Mouse (Mus musculus): ENCODE results near the gene 1700092M07Rik. TPM values are rescaled to one million over a fixed set of nuclear protein-coding genes. Genes with fewer than 3 reads are reported as not detected.
"Not testable (repeated sequence)": the region's sequence is repeated elsewhere in the genome, so short reads cannot be mapped to it uniquely, and the experiment has no call there.

1700092M07Rik gene
- polyA plus RNA-seq, 1 experiment from 2014 or later = 2.8 TPM

DNA sequence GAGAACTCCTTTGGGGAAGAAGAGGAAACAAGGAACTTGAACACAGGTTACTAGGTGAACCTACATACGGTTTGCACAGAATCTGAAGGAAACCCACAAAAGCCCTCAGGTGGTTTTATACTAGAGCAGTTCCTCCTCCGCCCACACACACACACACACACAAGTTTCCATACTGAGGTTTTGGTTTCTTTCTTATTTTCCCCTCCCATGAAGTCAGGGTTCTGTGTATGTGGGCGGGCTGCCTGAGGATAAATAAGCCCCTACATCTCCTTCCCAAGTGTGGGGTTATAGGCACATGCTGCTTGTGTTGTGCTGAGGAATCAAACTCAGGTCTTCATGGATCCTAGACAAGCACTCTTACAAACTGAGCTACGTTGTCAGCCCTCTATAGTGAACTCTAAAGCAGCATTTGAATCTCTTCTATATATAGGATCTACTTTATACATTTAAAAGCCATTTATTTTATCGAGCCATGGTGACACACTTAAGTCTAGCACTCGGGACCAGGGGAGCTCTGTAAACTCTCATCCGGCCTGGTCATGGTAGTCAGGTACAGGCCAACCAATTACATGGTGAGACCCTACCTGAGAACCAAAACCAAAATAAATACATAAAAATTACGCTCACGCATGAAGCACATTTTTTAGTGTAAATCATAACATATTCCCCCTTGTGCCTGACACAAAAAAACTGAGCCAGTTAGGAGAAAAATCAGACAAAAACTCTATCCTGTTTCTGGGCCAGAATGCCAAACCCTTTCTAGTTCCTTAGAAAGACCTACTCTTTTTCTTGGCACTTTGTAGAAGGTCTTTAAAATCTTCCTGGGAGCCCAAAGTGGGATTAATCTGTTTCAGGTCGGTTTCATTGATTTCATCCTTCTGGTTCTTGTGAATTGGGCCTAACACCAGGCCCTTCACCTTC lies 28.3 kb upstream of the 1700092M07Rik start:
- no peaks in the 10 kb centered on the region for H3K27me3 ChIP-seq (ENCODE audit: insufficient read depth, poor library complexity, severe bottlenecking)
- peak overlapping the region; percentile 86 for H3K4me3 ChIP-seq
- DNase-seq (ENCODE audit: low spot score) = no peak
- peaks cover 33% of the 10 kb centered on the region for H3K4me1 ChIP-seq (replicated peaks)
- H3K9me3 ChIP-seq = no peaks in the 10 kb centered on the region
- peak overlapping the region; percentile 96 for H3K27ac ChIP-seq
- WGBS = 71% methylated on average over 10 of the region's 10 CpGs
- peaks cover 50% of the 10 kb centered on the region for H3K36me3 ChIP-seq

- Histone ChIP-seq H3K4me1 (replicated peaks) (peaks cover 33% of the 10 kb centered on the region), H3K27me3 (ENCODE audit: insufficient read depth, poor library complexity, severe bottlenecking) (no peaks in the 10 kb centered on the region), H3K9me3 (no peaks in the 10 kb centered on the region), H3K4me3 (peak overlapping the region; percentile 86), H3K27ac (peak overlapping the region; percentile 96), H3K36me3 (peaks cover 43% of the 10 kb centered on the region)
- peak; percentile 88 for DNase-seq (ENCODE audit: low spot score)
- under 1% methylated on average over 13 of the region's 13 CpGs for WGBS
Measured at GRCm38 (mm10) chr19:8712870-8713305, 27.6 kb upstream of the 1700092M07Rik start.

DNA sequence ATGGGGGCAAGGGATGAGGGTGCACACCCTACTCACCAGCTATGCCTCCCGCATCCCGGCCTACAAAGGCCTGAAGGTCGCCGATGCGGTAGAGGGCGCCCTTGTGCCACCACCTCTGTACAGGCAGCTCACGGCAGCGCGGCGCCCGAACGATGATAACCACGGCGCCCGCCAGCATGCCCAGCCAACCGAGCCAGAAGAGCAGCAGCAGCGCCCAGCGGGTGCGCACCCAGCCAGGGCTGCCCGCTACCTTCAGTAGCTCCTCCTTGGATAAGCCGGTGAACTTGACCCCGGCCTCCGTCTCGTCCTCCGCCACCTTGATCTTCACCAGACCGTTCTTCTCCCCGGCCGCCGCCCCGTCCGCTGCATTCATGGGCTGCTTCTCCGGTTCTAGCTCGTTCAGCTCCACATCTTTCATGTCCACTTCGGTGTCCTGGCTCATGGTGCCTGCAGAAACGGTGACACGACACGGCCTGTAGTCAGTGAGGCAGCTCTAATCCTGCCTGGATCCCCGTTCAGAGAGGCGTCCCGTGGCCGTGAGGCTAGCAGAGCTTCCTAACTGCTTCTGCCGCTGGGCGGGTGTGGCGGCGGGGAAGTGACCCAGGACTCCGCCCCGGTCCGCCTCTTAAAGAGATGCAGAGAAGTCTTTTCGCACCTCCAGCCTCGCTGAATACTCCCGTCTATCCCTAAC lies 27.1 kb upstream of the 1700092M07Rik start:
- no peaks in the 10 kb centered on the region for H3K27me3 ChIP-seq (ENCODE audit: insufficient read depth, poor library complexity, severe bottlenecking)
- H3K36me3 ChIP-seq = peaks cover 37% of the 10 kb centered on the region
- H3K9me3 ChIP-seq = no peaks in the 10 kb centered on the region
- under 1% methylated on average over 51 of the region's 51 CpGs for WGBS
- DNase-seq (ENCODE audit: low spot score) = peak; percentile 91
- peaks cover 33% of the 10 kb centered on the region for H3K4me1 ChIP-seq (replicated peaks)
- H3K4me3 ChIP-seq = peak overlapping the region; percentile 86
- H3K27ac ChIP-seq = peak overlapping the region; percentile 96

- H3K4me1 ChIP-seq (replicated peaks) = peaks cover 33% of the 10 kb centered on the region
- H3K9me3 ChIP-seq = no peaks in the 10 kb centered on the region
- H3K27ac ChIP-seq = peak overlapping the region; percentile 96
- 11% methylated on average over 13 of the region's 13 CpGs for WGBS
- no peaks in the 10 kb centered on the region for H3K27me3 ChIP-seq (ENCODE audit: insufficient read depth, poor library complexity, severe bottlenecking)
- peak overlapping the region; percentile 86 for H3K4me3 ChIP-seq
- peaks cover 30% of the 10 kb centered on the region for H3K36me3 ChIP-seq
- no peak for DNase-seq (ENCODE audit: low spot score)
Measured at GRCm38 (mm10) chr19:8713997-8714652, 26.4 kb upstream of the 1700092M07Rik start.

DNA sequence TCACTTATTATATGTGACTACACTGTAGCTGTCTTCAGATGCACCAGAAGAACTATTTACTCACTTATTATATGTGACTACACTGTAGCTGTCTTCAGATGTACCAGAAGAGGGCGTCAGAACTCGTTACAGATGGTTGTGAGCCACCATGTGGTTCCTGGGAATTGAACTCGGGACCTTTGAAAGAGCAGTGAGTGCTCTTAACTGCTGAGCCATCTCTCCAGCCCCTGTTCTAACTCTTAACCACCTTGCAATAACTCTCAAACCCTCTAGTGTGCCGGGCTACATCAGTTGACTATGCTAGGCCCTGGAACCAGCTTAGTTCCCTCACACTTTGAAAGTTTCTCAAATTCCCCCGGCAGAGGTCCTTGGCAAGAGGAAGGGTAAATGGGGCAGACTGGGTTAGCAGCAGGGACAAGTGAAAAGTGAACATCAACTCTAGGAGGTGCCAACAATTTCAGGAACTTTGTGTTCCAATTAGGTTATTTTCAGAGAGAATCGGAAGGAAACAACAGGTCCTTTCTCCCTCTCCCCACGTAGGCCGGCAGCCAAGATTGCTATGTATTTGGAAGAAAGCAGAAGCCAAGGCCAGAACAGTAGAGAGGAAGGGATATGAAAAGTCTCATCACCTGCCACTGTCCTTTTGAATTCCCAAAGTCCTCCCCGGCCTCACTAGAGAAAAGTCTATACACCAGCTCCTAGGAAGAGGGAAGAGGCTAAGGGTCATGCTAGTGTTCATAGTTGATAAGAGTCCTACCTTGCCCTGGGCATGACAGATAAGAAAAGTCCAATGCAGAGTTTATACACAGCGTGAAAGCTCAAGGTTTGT lies 25.7 kb upstream of the 1700092M07Rik start:
- DNase-seq (ENCODE audit: low spot score) = no peak
- no peaks in the 10 kb centered on the region for H3K27me3 ChIP-seq (ENCODE audit: insufficient read depth, poor library complexity, severe bottlenecking)
- peaks cover 33% of the 10 kb centered on the region for H3K4me1 ChIP-seq (replicated peaks)
- no peak overlapping the region for H3K27ac ChIP-seq
- WGBS = 78% methylated on average over 10 of the region's 10 CpGs
- H3K9me3 ChIP-seq = no peaks in the 10 kb centered on the region
- peaks cover 23% of the 10 kb centered on the region for H3K36me3 ChIP-seq
- peak overlapping the region; percentile 18; the same call in 1 of the 2 replicates for H3K4me3 ChIP-seq

DNA sequence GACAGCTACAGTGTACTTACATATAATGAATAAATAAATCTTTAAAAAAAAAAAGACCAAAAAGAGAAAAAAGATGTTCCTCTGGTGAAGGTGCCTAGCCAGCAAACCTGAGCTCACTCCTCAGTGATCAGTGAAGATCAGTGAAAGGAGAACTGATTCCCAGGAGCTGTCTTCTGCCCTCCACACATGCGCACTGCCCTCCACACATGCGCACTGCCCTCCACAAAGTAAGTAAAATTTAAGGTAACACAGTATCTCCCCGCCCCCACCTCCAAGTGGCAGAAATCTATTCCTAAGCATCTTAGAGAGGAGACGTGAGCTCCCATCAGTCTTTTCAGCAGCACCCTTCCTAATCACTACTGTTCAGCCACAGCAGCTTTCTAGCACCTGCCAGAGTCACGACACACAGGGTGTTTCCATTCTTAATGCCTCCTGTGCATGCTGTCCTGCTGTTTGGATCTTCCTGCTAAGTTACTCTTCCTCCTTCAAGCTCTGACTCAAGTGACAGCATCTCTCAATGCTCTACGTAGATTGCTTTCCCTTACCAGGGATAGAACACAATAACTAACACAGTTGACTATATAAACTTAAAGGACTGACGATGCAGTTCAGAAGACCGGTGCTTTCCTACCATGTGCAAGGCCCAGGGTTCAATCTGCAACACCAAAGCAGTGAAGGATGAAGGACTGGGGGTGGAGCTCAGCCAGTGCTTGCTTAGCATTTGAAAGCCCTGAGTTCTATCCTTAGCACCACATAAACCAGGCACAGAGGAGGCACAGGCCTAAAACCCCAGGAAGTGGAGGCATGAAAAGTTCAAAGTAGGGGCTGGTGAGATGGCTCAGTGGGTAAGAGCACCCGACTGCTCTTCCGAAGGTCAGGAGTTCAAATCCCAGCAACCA lies 24.4 kb upstream of the 1700092M07Rik start:
- Histone ChIP-seq H3K9me3 (no peaks in the 10 kb centered on the region), H3K27ac (no peak overlapping the region), H3K4me3 (no peak overlapping the region), H3K4me1 (replicated peaks) (peaks cover 27% of the 10 kb centered on the region), H3K36me3 (peaks cover 11% of the 10 kb centered on the region), H3K27me3 (ENCODE audit: insufficient read depth, poor library complexity, severe bottlenecking) (no peaks in the 10 kb centered on the region)
- no peak for DNase-seq (ENCODE audit: low spot score)
- WGBS = 60% methylated on average over 10 of the region's 10 CpGs

DNA sequence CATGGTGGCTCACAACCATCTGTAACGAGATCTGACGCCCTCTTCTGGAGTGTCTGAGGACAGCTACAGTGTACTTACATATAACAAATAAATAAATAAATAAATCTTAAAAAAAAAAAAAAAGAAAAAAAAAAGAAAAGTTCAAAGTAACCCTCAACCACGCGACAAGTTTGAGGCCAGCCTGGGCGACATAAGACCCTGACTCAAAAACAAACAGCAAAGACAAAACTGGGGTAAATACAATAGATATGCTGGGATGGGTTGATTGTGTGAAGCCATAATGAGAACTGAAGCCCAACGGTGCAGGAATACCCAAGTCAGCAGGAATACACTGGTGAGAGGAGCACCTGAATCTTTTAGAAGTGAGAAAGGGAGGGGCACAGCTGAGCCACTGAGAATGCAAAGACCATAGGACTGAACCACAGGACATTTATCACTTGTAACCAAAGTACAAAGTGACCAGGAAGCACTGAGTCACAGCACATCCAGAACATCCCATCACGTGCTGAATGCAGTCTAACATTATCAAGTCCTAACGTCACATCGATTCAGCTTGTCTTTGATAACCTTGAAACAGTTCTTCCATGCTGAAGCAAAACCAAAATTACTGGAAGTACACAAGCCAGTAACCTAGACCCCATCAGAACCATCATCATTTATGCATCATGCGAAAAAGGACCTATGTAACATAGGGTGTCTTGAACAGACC lies 23.6 kb upstream of the 1700092M07Rik start:
- no peak for DNase-seq (ENCODE audit: low spot score)
- WGBS = 61% methylated on average over 9 of the region's 10 CpGs
- H3K9me3 ChIP-seq = no peaks in the 10 kb centered on the region
- peaks cover 2% of the 10 kb centered on the region for H3K36me3 ChIP-seq
- no peak overlapping the region for H3K4me3 ChIP-seq
- H3K4me1 ChIP-seq (replicated peaks) = peaks cover 22% of the 10 kb centered on the region
- H3K27me3 ChIP-seq (ENCODE audit: insufficient read depth, poor library complexity, severe bottlenecking) = no peaks in the 10 kb centered on the region
- no peak overlapping the region for H3K27ac ChIP-seq

- no peaks in the 10 kb centered on the region for H3K27me3 ChIP-seq (ENCODE audit: insufficient read depth, poor library complexity, severe bottlenecking)
- DNase-seq (ENCODE audit: low spot score) = peak; percentile 61
- H3K36me3 ChIP-seq = no peaks in the 10 kb centered on the region
- no peak overlapping the region for H3K27ac ChIP-seq
- H3K4me1 ChIP-seq (replicated peaks) = peaks cover 19% of the 10 kb centered on the region
- WGBS = 77% methylated on average over 3 of the region's 3 CpGs
- no peak overlapping the region for H3K4me3 ChIP-seq
- H3K9me3 ChIP-seq = no peaks in the 10 kb centered on the region
Measured at GRCm38 (mm10) chr19:8718357-8718756, 22.2 kb upstream of the 1700092M07Rik start.

DNA sequence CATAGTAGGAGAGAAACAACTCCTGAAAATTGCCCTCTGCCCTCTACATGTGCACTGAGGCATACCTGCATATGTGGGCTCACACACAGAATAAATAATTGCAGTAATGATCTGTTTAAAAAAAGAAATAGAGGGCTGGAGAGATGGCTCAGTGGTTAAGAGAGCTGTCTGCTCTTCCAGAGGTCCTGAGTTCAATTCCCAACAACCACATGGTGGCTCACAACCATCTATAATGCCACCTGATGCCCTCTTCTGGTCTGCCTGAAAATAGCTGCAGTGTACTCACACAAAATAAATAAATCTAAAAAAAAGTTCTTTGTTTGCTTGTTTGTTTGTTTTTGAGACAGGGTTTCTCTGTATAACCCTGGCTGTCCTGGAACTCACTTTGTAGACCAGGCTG lies 21.5 kb upstream of the 1700092M07Rik start:
- not testable (repeated sequence) for H3K4me3 ChIP-seq; H3K27ac ChIP-seq; DNase-seq (ENCODE audit: low spot score); H3K9me3 ChIP-seq; H3K27me3 ChIP-seq (ENCODE audit: insufficient read depth, poor library complexity, severe bottlenecking); H3K36me3 ChIP-seq
- peaks cover 16% of the 10 kb centered on the region for H3K4me1 ChIP-seq (replicated peaks)

GRCm38 (mm10) chr19:8721378-8721777 lies 19.1 kb upstream of the 1700092M07Rik start:
- Histone ChIP-seq H3K27ac (no peak overlapping the region), H3K27me3 (ENCODE audit: insufficient read depth, poor library complexity, severe bottlenecking) (no peaks in the 10 kb centered on the region), H3K9me3 (no peaks in the 10 kb centered on the region), H3K4me3 (no peak overlapping the region), H3K36me3 (peaks cover 25% of the 10 kb centered on the region), H3K4me1 (replicated peaks) (peaks cover 26% of the 10 kb centered on the region)
- DNase-seq (ENCODE audit: low spot score) = no peak
- 72% methylated on average over 1 of the region's 1 CpGs for WGBS

DNA sequence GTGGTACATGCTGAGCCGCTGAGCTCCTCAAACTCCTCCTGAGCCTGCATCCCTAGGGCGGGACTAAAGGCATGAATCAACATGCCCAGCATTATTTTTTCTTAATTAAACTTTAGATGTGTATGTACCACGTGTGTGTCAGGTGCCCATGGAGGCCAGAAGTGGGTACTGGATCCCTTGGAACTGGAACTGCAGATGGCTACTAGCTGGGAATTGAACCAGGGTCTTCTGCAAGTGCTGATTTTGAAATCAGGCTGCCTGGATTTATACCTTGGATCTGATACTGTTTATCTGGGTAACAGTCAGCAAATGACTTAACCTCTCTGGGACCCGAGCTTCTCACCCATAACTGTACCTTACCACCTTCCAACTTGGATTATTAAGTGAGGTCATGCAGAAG lies 18.5 kb upstream of the 1700092M07Rik start:
- Histone ChIP-seq H3K27me3 (ENCODE audit: insufficient read depth, poor library complexity, severe bottlenecking) (no peaks in the 10 kb centered on the region), H3K36me3 (peaks cover 31% of the 10 kb centered on the region), H3K27ac (peak overlapping the region; percentile 93), H3K4me1 (replicated peaks) (peaks cover 26% of the 10 kb centered on the region), H3K9me3 (no peaks in the 10 kb centered on the region), H3K4me3 (peak overlapping the region; percentile 72)
- DNase-seq (ENCODE audit: low spot score) = no peak
- 63% methylated on average over 4 of the region's 4 CpGs for WGBS

All from hindbrain, embryonic 10.5 days (tissue).